Mouse (Mus musculus) thymus, postnatal 0 days (tissue): Measurements from ENCODE around the gene Tpra1. TPM values are rescaled to one million over a fixed set of nuclear protein-coding genes. Genes with fewer than 3 reads are reported as not detected.

Source experiments
- DNase-seq: peaks from one replicate; pipeline ENCODE4 v3.0.0-alpha.2; 2015; ENCODE audit warnings: low spot score
- polyA plus RNA-seq: library from polyadenylated mRNA; unstranded; fragments of >200 nt; fragmentation: Nextera tagmentation; extraction: Ambion mirVana; gene quantifications from 2 replicates; pipeline ENCODE4 v1.2.1, GENCODE M21; 2015

Gene Tpra1
- polyA plus RNA-seq: 77.0 and 78.8 TPM in 2 replicates

GRCm38 (mm10) chr6:88901947-88902820, at the start of gene Tpra1:
Tpra1 (plus strand) TSS chr6:88902251.
- peak; percentile 97 for DNase-seq

GRCm38 (mm10) chr6:88854509-88854908, 47.5 kb upstream of the Tpra1 start:
- DNase-seq: no peak

- peak; percentile 81 for DNase-seq
Measured at GRCm38 (mm10) chr6:88855636-88856035, 46.4 kb upstream of the Tpra1 start.

- no peak for DNase-seq
Measured at GRCm38 (mm10) chr6:88857249-88857648, 44.8 kb upstream of the Tpra1 start.

GRCm38 (mm10) chr6:88857830-88858229, 44.2 kb upstream of the Tpra1 start:
- no peak for DNase-seq

GRCm38 (mm10) chr6:88858341-88858740, 43.7 kb upstream of the Tpra1 start:
- no peak for DNase-seq

GRCm38 (mm10) chr6:88860914-88861313, 41.1 kb upstream of the Tpra1 start:
- peak; percentile 68 for DNase-seq

GRCm38 (mm10) chr6:88865704-88866103, 36.3 kb upstream of the Tpra1 start:
- no peak for DNase-seq

GRCm38 (mm10) chr6:88869459-88869858, 32.6 kb upstream of the Tpra1 start:
- DNase-seq: no peak

- DNase-seq: no peak
Measured at GRCm38 (mm10) chr6:88870594-88870993, 31.5 kb upstream of the Tpra1 start.

- no peak for DNase-seq
Measured at GRCm38 (mm10) chr6:88871546-88871945, 30.5 kb upstream of the Tpra1 start.

GRCm38 (mm10) chr6:88872811-88873210, 29.2 kb upstream of the Tpra1 start:
- DNase-seq: peak; percentile 55

- DNase-seq: peak; percentile 29
Measured at GRCm38 (mm10) chr6:88873965-88874867, 27.8 kb upstream of the Tpra1 start.

GRCm38 (mm10) chr6:88874868-88875508, 27.1 kb upstream of the Tpra1 start, which contains the start of gene Podxl2:
Podxl2 (minus strand) TSS chr6:88875044.
- DNase-seq: peak; percentile 67

GRCm38 (mm10) chr6:88879471-88879870, 22.6 kb upstream of the Tpra1 start:
- no peak for DNase-seq

GRCm38 (mm10) chr6:88881334-88881733, 20.7 kb upstream of the Tpra1 start:
- no peak for DNase-seq

GRCm38 (mm10) chr6:88884195-88884594, 17.9 kb upstream of the Tpra1 start:
- no peak for DNase-seq

GRCm38 (mm10) chr6:88884690-88885089, 17.4 kb upstream of the Tpra1 start:
- no peak for DNase-seq

- no peak for DNase-seq
Measured at GRCm38 (mm10) chr6:88885644-88886416, 16.2 kb upstream of the Tpra1 start.

- peak; percentile 87 for DNase-seq
Measured at GRCm38 (mm10) chr6:88886417-88886967, 15.6 kb upstream of the Tpra1 start.
